Mouse (Mus musculus) urinary bladder, postnatal 10 days (tissue): Measurements from ENCODE around the gene Rnf224.

Experiments
- DNase-seq: peaks from one replicate; pipeline ENCODE4 v3.0.0; 2022; ENCODE audit warnings: low spot score

The Rnf224 gene

DNA sequence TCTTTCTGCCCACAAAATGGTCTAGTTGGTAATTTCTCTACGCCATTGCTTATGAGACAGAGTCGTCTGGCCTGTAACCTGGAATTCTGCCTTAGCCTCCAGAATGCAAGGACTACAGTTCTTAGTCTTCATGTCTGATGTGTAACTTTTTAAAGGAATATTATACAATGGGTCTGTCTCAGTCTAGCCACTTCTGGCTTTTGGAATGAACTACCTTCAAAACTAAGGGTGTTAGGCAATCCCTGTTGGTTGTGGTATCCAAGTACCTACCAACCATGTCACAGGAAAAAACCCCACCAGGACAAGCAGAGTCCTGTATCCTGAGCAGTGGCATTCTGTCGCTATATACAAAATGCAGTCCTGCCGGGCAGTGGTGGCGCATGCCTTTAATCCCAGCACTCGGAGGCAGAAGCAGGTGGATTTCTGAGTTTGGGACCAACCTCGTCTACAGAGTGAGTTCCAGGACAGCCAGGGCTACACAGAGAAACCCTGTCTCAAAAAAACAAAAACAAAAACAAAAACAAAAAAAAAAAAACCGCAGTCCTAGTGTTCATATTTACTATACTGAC is 10.7 kb downstream of the Rnf224 start:
- no peak for DNase-seq

DNA sequence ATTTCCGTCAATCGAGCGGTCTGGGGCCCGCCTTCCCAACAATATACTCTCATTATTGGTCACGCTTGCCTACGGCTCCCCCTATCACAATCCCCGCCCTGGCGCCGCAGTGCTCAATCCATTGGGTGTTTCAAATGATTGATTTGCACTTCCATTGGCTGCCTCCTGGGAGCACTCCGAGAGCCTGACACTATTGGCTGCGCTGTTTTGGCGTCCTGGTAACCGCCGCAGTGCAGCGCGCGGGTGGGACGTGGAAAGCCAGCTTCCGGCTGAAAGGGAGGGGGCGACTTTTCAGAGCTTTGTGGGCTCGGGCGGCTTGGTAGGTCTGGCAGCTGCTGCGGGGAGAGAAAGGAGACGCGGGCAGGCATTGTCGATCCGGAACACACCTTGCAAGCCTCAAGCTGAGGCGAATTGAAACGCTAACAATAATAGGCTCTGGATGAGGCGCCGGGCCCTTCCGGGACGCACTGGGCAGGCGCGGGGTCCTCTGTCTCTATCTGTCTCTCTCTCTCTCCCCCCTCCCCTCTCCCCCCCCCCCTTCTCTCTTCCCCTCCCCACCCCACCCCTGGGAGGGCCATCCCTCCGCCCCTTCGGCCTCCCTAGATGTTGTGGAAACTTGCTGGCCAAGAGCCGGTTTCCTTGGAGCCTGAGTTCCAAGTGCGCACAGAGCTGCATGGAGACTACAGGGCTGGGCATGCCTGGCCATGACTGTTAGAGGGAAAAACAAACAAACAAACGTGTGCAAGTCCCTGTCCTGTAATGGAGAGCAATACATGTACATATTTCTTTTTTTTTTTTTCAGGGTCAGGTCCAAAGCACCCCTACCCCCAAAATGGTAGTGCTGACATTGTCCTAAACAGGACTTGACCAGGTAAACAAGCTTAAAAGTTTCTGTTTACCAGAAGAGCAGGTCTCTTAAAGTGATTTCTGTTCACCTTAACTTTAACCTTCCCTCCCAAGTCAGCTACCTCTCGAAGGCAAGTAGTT is 11.5 kb downstream of the Rnf224 start:
- peak; percentile 88 for DNase-seq

DNA sequence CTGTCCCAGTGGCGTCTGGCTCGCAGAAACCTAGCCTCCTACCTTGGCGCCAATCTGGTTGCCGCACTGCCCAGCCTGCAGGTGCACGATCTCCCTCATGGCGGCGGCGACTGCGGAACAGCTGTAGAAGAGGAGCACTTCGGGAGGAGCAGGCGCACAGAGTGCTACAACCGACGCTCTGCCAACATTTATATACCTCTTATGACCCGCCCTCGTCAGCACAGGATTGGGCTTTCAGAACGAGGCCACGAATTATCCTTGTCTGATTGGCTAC is 12.2 kb downstream of the Rnf224 start, which contains the start of gene Tubb4b:
Gene Tubb4b (minus strand): TSS at position 211 of the 274 bp plus-strand sequence.
- no peak for DNase-seq

DNA sequence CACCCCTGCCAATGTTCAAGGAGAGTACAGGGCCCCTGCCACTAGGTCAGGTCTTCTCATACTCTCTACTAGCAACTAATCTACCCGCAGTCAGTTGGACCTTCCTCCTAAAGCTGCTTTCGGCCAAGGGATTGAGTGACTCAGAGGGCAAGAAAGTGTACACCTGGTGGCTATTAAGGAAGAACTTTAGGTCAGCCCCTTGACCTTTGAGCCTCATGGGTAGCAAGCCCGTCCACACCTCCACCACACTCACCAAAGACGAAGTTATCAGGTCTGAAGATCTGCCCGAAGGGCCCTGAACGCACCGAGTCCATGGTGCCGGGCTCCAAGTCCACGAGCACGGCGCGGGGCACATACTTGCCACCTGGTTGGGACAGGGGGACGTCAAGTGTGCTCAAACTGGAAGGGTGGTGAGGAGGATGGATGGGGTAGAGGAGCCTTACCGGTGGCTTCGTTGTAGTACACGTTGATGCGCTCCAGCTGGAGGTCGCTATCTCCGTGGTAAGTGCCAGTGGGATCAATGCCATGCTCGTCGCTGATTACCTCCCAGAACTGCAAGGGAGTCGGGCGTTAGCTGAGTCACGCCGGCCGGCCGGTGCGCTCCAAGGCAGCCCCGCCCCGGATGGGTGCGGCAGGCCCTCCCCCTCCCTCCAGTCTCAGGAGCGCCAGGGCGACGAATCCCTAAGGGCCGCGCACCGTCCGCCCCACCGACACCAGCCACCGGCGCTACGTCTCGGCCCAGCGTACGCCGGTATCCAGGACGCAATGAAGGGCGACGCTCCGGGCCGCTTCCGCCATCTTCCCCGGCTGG is 12.7 kb downstream of the Rnf224 start:
- DNase-seq = peak; percentile 46

DNA sequence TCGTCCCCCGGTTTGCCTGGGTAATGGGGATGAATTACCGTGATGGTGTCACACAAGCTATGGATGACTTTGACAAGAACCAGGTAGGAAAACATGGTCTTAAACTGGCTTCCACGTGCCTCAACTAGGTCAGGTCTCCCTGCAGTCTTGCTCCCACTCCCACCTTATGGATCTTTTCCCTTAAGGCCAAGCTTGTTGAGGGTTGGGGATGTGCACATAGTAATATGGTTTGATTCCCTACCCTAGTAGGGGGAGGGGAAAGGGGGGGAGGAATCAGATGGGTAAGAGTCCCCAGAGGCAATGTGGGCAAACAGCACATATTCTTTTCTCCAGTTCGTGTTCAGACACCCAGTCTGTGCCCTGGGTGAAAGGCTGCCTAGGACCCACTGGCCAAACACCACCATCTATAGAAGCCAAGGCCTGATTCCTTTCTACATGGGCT is 15.2 kb downstream of the Rnf224 start:
- no peak for DNase-seq

DNA sequence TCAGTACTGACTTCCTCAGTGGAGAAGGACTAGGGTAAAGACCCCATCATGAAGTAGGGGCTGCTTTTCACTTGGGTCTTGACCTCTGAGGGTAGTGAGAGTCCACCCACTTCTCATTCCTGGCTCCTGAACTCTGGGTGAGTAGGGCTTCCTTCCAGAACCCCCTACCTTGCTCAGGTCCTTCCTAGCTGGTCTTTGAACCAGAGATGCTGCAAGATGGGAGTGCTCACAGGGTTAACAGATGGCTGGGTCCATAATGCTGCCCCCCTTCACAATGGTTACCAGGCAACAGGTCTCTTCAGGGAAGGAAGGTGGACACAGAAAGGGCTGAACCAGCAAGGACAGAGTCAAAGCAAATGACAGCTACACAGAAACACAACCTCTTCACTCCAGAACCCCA is 18.1 kb downstream of the Rnf224 start, which contains the start of gene Fam166a:
Gene Fam166a (plus strand): TSS at position 301 of the 400 bp plus-strand sequence.
- no peak for DNase-seq

DNA sequence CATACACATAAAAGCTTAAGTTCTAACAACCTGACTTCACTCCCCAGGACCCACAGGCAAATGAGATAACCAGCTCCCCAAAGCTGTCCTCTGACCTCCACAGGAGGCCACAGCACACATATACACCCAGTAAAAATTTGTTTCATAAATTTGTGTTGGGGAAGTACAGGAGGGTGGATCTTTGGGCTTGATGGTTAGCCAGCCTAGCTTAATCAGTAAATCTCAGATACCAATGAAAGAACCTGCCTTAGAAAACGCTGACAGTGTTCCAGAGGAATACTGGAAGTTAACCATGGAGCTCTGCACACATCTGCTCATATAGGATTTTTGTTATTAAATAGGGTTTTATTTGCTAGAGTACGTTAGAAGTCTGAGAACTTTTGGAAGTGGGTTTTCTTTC is 18.9 kb downstream of the Rnf224 start:
- no peak for DNase-seq

DNA sequence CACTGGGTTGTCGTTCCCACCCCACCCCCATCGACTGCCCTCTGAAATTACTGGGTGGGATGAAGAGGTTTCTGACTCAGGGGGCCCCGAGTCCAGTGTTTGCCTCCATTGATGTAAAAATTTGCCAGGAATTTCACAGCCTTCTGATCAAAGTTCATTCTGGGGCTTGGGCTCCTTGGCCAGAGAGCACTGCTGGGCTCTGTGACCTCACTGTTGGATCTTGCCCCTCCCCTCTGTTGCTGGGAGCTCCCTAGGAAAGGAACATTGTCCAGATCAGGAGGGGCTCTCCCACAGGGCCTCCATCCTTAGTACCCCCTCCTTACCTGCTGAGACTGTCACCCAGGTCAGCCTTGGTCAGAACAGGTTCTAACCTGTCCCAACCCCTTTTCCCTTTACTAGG is 22.1 kb downstream of the Rnf224 start, which contains the start of gene Stpg3:
Gene Stpg3 (minus strand): TSS at position 194 of the 400 bp plus-strand sequence.
- no peak for DNase-seq

DNA sequence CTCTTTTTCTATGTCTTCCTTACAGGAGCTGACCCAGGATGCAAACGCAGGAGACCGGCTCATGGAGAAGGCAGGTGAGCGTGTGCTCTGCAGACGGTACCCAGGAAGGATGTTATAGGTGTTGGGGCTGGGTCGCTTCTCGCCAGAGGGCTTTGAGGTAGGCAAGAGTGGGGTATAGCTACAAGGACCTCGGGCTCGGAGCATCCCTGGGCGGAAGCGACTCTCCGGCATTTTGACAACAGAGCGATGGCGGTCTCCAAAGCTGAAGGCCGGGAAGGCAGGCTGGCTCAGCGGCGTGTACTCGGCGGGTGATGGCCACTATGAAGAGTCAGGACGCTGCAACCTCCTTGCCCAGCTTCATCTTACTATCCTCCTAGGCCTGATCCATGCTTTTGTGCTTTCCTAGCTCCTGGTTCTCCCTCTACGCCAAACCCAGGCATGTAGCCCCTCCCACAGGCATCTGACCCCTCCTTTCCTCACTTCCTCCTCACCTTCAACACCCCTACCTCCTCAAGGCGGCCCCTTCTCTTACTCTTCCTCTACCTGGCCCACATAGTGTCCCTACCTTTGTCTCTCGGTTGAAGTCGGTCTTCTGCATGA is 23.2 kb downstream of the Rnf224 start:
- no peak for DNase-seq

DNA sequence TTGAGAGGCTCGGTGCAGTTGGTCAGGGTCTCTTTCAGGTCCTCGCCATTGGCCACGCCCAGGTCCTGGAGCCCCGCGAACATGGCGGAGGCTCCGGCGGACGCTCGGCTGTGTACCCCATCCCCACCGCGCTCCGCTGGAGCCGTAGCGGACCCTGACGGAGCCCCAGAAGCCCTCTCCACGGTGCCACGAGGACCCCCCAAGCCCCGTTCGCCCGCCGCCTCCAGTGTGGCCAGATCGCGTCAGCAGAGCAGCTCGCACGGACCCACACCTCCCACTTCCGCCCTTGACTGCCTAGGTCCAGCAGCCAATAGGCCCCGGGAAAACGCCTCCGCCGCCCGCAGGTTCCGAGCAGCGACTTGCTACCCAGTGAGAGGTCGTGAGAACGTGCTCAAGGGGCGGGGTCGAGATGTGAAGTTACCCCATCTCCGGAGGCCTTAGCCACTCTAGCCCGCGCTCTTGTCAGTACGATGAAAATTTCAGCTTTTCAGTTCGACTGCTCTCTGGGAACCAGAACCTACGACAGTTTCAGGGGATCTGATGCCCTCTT is 25.4 kb downstream of the Rnf224 start, which contains the start of gene Nelfb:
Gene Nelfb (minus strand): TSS at position 369 of the 550 bp plus-strand sequence.
- peak; percentile 57 for DNase-seq

DNA sequence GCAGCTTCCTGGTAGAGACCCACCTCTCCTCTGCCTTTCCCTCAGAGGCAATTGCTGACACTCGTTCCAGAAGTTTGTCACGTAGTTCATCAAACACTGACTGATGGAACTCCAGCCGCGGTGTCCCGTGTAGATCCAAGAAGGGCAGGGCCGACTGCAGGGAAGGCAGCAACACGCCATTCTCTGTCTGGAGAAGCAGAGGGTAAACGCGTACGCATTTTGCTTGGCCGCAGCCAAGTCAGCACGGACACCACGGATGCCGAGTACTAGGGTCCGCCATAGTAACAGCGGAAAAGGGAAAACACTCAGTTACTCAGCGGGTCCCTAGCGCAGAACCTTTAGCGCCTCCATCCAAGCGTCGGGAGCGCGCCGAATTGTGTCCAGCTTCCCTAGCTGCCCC is 25.9 kb downstream of the Rnf224 start:
- DNase-seq = no peak

DNA sequence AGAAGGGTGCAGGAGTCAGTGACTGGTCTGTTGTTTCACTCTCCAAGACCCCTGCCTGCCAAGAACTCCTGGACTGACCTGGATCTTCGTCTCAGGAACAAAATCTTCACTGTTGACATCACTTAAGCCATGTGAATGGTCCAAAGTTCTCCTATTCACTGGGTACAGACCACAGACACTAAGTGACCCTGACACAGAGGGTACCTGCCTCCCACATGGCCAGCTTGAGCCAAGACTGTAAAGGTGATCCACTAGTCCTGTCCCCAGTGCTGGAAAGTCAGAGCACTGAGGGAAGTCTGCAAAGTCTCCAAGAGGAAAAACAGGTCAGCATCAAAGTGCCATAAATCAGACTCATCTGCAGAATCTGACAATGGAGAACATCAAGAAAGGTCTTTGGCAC is 29.0 kb downstream of the Rnf224 start:
- no peak for DNase-seq

DNA sequence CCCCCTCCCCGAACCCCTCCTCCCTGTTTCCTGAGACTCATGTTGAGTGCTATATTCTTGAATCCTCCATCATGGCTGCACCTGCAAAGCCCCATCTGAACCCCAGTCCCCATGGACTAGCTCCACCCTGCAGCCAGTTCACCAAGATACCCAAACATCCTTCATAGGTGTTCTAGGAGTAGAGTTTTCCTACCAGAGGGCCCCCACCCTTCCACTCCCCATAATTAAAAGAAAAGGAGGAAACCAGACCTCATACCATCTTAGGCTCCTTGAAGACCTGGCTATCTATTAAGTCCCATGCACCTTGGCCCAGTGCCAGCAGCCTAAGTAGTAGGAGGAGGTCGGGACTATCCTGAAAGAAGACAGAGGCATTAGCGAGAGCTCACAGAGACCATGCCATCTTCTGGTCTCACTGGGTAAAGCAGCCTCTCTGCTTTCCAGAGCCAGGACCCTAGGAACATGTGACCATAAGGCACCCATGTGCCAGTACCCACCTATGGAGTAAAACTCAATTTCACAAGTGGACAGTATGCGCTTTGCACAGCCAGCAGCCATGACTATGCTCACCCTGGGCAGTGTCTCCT is 32.9 kb downstream of the Rnf224 start:
- DNase-seq = no peak

DNA sequence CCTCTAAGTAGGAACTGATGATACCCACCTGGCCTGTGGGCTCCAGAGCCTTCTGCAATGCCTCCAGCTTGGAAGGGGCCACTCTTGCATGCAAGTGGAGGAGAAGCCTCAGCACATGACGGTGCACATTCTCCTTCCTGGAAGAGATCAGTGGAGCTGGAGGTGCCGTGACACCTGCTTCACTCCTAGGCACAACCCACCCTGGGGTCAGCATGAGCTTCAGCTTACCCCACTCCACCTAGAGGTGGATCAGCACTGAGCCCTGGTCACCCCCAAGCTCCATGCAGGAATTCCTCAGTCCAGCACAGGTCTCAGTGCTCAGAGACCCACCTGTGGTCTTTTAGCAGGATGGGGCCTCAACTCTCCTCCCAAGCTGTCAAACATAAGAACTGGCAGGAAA is 36.0 kb downstream of the Rnf224 start:
- DNase-seq = no peak

DNA sequence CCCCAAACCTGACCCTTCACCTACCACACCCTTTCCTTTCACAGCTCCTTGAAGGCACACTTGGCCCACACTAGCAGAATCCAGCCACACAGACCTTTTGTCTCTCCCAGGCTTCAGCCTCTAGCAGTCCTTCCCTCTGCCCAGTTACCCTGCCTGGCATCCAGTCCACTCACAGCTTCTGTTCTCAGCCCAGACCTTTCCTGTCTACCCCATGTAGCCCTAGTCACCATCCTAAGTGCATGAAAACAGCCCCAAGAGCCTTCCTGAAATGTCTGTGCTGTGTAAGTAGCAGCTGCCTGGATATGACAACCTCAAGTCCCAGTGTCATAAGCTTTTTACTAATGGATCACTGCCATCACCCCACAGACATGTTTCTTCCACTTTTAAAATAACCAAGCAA is 38.6 kb downstream of the Rnf224 start:
- no peak for DNase-seq

DNA sequence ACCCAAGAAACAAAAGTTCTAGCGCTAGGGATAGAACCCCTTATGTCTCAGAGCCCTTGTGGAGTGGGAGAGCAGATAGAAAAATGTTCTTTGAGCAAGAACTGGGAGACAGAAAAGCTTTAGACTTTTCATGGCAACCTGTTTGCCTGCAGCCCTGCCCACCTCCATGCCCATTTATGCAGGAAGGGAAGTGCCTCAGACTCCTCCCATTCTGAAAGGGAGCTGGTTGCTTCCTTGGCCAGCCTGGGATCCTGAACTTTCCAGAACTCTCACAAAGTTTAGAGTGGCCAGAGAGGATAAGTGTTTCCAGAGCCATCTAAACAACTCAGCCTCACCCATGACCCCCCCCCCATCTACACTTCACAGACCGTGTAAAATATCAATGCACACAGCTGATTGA is 39.4 kb downstream of the Rnf224 start:
- no peak for DNase-seq

DNA sequence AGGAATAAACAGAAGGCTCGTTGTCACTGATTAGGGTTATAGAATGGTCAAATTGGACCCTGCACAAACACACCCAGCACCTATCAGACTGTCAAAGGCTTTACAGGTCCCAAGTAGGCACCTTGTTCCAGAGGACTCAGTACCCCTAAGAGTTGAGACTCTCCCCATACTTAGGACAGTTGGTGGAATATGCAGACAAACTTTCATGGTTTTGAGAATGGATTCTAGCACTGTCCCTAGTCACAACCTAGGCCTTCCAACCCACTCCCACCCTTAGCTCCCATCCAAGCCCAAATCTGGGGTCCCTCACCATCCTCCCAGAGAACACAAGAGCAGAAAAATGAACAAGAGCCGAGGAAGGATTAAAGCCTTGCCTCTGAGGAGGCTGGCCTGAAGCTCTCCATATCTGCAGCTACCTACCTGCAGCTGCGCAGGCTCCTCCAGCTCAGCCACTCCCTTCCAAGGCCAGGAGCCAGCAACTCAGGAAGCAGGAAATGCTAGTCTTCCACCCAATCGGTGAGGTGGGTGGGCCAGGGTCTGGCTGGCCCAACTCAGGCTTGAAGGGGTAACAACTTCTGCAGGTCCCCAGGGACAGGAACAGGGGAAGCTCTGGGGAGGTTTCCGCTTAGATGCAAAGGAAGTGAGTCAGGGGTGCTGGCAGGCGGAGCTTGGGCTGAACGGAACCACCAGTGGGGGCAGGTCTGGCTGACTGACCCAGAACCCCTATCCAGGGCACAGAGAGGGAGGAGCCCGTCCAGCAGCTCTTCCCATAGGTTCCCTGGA is 40.2 kb downstream of the Rnf224 start, which contains the start of gene Tor4a:
Gene Tor4a (minus strand): TSS at position 715 of the 783 bp plus-strand sequence.
- DNase-seq = no peak

DNA sequence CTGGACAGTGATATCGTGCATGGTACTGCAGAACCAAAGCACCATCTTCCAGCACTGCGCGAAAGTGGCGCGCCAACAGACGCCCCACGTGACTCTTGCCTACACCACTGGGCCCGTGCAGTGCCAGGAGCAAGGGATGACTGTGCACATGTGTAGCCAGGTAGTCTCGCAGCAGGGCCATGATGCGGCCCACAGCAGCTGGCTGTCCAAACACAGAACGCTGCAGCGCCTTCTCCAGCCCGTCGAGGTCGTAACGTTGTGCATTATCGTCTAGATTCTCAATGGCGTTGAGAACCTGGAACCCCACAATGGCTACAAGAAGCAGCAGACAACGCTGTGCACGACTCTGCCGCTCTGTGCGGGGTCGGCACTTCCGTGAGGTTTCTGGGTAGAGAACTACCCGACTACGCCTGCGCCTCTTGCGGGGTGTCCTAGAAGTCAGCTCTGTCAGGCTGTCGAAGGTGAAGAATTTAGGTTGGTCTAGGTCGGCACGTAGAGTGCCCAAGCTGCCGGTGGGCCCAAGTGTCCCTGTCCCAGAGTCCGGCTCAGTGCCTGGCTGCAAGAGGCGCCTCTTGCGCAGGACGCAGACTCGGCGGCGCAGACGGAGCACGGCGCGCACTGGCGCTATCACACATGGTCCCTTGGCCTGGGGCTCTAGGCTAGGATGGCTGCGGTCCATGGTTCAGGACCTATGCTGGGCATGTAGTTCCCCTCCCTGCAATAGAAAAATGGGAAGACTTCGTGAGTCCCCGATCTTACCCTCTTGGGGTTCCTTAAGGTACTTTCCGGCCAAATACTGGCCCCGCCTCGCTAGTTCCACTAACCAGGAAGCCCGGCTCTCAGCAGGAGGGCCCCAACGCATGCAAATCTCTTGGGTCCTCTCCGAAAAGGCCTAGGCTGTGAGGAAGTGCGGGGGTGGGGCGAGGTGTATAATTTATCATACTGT is 41.1 kb downstream of the Rnf224 start:
- no peak for DNase-seq

DNA sequence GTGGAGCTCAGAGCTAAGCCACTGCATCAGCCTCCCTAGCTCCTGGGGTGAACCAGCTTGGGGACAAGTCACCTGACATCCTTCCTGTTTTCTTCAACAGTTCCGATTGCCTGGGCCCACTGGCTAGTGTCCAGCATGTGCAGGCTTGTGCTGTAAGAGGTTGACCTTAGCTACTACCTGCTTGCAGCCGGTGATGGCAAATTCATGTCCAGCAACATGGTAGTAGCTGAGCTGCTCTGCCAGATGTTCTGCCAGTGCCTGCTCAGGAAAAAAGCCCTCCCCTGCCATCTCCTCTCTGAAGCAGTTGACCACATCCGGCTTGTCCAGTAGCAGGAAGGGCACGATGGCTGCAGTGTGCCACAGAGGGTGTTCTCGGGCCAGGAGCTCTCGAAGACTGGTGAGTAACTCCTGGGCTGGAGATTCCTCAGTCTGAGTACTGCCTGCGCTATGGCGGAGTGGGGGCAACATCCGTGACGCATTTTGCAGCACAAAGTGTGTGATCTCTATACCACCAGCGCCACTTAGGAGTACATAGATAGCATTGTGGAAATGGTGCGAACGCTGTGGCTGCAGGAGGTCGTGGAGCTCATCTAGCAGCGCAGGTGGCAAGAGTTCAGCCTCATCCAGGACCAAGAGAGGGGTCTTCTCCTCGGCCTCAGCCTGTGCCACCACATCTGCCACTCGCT is 42.0 kb downstream of the Rnf224 start:
- no peak for DNase-seq
